ENCODE assay signal across 8 mouse cellular contexts in the genomic region with DNA sequence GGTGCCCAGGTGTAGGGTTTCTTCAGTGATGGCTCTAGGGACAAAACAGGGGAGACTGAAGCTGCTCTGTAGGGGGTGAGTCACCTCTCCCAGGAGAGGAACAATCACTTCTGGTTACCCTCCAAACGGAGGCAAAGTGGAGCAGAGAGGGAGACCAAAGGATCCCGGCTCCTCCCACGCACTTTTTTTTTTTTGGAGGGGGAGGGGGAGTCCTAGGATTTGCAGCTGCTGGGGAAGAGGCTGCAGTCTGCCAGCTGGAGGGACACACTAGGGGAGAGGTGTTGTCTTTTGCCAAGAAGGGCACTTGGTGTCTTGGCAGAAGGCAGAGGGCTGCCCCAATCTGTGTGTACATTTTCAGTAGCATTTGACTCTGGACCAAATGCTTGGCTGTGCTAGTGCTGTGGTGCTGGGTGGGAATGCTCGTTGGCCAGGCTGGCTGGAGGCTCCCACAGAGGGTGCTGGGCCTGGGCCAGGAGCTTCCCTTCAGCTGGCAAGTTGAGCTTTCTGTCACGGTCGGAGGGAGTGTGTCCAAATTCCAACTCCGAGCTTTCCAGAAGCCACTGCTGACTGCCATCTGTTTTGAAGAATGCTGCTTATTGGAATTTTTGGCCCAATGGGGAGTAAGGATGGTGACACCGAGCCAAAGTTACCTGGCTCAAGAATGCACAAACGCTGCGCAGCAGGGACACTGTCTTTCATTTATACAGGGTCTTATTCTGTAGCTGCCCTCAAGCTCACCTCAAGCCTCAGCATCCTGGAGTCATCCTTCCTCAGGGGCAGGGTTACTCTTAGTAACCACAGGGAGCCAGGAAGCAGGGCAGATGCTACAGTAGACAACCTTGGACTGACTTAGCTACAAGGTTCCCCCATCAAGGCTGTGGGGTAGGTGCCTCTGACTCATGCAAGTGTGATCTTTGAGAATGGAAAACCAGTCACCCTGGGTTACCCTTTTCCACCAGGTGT. TPM values are rescaled to one million over a fixed set of nuclear protein-coding genes. Genes with fewer than 3 reads are reported as not detected.
DNase-seq lines count a peak whose midpoint lies in the region; ATAC-seq and TF ChIP-seq lines count a peak whose summit lies in the region.

No protein-coding gene starts in this region.

- no peak for TF ChIP-seq POLR2A in spleen, adult 2 months (IDR thresholded peaks at IDR 0.05; ENCODE audit: low read depth, low read length)

- no peaks in the 10 kb centered on the region for H3K9me3 ChIP-seq in intestine, embryonic 16.5 days (ENCODE audit: control insufficient read depth, low read length)
- H3K9me3 ChIP-seq in stomach, embryonic 15.5 days, result no peaks in the 10 kb centered on the region

- peak; percentile 63 for ATAC-seq in intestine, embryonic 16.5 days
- ATAC-seq in megakaryocyte-erythroid progenitor cell, adult 5-6 weeks (replicated peaks; ENCODE audit: low FRiP score, low TSS enrichment, poor library complexity, severe bottlenecking), result peak; percentile 47; the same call in 1 of the 2 replicates
- ATAC-seq in stomach, embryonic 15.5 days (ENCODE audit: insufficient read depth, low FRiP score, low read depth), result peak; percentile 50; the same call in 1 of the 2 replicates

- WGBS in spleen, adult 2 months, result 42% methylated on average over 10 of the region's 10 CpGs
- 14% methylated on average over 10 of the region's 10 CpGs for WGBS in intestine, embryonic 16.5 days
- 11% methylated on average over 10 of the region's 10 CpGs for WGBS in stomach, embryonic 15.5 days

- H3K27ac ChIP-seq in spleen, adult 2 months (ENCODE audit: insufficient read depth, low read length), result peak overlapping the region; percentile 96
- H3K27ac ChIP-seq in intestine, embryonic 16.5 days (ENCODE audit: low read length), result peak overlapping the region; percentile 97
- peak overlapping the region; percentile 97 for H3K27ac ChIP-seq in stomach, embryonic 15.5 days

- peak overlapping the region; percentile 58 for H3K4me3 ChIP-seq in spleen, adult 2 months (ENCODE audit: extremely low read depth, insufficient read depth, insufficient read length)
- H3K4me3 ChIP-seq in intestine, embryonic 16.5 days (ENCODE audit: low read length), result peak overlapping the region; percentile 36
- H3K4me3 ChIP-seq in stomach, embryonic 15.5 days (replicated peaks), result peak overlapping the region; percentile 33

- no peaks in the 10 kb centered on the region; the same call in 1 of the 2 replicates for H3K36me3 ChIP-seq in spleen, adult 2 months (ENCODE audit: control insufficient read depth, insufficient read depth, low read length)
- H3K36me3 ChIP-seq in intestine, embryonic 16.5 days (ENCODE audit: control insufficient read depth, insufficient read depth, low read length), result no peaks in the 10 kb centered on the region
- 0 out of 2 replicates have a peak, but pooled peaks cover 5% of the 10 kb centered on the region for H3K36me3 ChIP-seq in stomach, embryonic 15.5 days

- peak overlapping the region; percentile 59 for H3K4me2 ChIP-seq in intestine, embryonic 16.5 days (ENCODE audit: low read depth, low read length)
- peak overlapping the region; percentile 49 for H3K4me2 ChIP-seq in stomach, embryonic 15.5 days

- no peak for DNase-seq in spleen, adult 2 months (ENCODE audit: low read depth in 1 of 2, low spot score in 2 of 2)
- no peak for DNase-seq in spleen, postnatal 14 days (ENCODE audit: low spot score in 2 of 2)
- peak; percentile 51 for DNase-seq in embryo, embryonic 11 days
- DNase-seq in gastrocnemius, postnatal 4 days (ENCODE audit: low spot score in 2 of 2), result peak; percentile 72 to 89
- DNase-seq in left cerebral cortex, postnatal 14 days (ENCODE audit: low spot score in 2 of 2), result peak; percentile 86 to 91

- no peaks in the 10 kb centered on the region for H3K27me3 ChIP-seq in spleen, adult 2 months (ENCODE audit: control insufficient read depth, insufficient read depth, low read length)
- no peaks in the 10 kb centered on the region for H3K27me3 ChIP-seq in intestine, embryonic 16.5 days (replicated peaks; ENCODE audit: control insufficient read depth, insufficient read depth, low read length)
- no peaks in the 10 kb centered on the region for H3K27me3 ChIP-seq in stomach, embryonic 15.5 days (replicated peaks)

- H3K4me1 ChIP-seq in spleen, adult 2 months (ENCODE audit: control insufficient read depth, insufficient read depth, insufficient read length), result peaks cover 29% of the 10 kb centered on the region
- H3K4me1 ChIP-seq in intestine, embryonic 16.5 days (ENCODE audit: control insufficient read depth, insufficient read depth, low read length), result peaks cover 37% of the 10 kb centered on the region
- peaks cover 40% of the 10 kb centered on the region for H3K4me1 ChIP-seq in stomach, embryonic 15.5 days

- intact Hi-C loops in left cerebral cortex, postnatal 14 days (cut with DNase I), result no loop called here

- TF ChIP-seq CTCF in spleen, adult 2 months (IDR thresholded peaks at IDR 0.05; ENCODE audit: extremely low read depth, insufficient read depth, insufficient read length, insufficient replicate concordance), result no peak

- peak overlapping the region; percentile 55 for H3K9ac ChIP-seq in intestine, embryonic 16.5 days (ENCODE audit: low read depth, low read length)
- H3K9ac ChIP-seq in stomach, embryonic 15.5 days, result no peak overlapping the region

RNA-seq across cellular contexts. Expression of gene Zdhhc18, which starts 10.5 kb away (rescaled TPM):
- polyA plus RNA-seq in spleen, adult 2 months (2012; rRNA removed), result 133 and 134 TPM in 2 replicates
- 10 to 100 TPM; 20.8 to 23.7 TPM for total RNA-seq in gastrocnemius, postnatal 4 days (2021)
- polyA plus RNA-seq in intestine, embryonic 16.5 days (2015; fragmentation: Nextera tagmentation; extraction: Ambion mirVana), result 1.3 and 1.6 TPM in 2 replicates
- total RNA-seq in left cerebral cortex, postnatal 14 days (2021), result 10 to 100 TPM; 29.3 to 32.9 TPM
- total RNA-seq in megakaryocyte-erythroid progenitor cell, adult 5-6 weeks (2014; fragmentation: Nextera tagmentation), result 16.2 and 24.1 TPM in 2 replicates
- 5.0 and 8.1 TPM in 2 replicates for total RNA-seq in megakaryocyte-erythroid progenitor cell, adult 5-6 weeks (2017)
- polyA plus RNA-seq in stomach, embryonic 15.5 days (2015; fragmentation: Nextera tagmentation; extraction: Ambion mirVana), result 5.4 and 5.8 TPM in 2 replicates

RNA-seq across cellular contexts. Expression of gene Pigv, which starts 12.0 kb away (rescaled TPM):
- polyA plus RNA-seq in spleen, adult 2 months (2012; rRNA removed), result 14.5 and 16.0 TPM in 2 replicates
- 10 to 100 TPM; 11.3 to 11.7 TPM for total RNA-seq in gastrocnemius, postnatal 4 days (2021)
- 16.6 and 18.5 TPM in 2 replicates for polyA plus RNA-seq in intestine, embryonic 16.5 days (2015; fragmentation: Nextera tagmentation; extraction: Ambion mirVana)
- total RNA-seq in left cerebral cortex, postnatal 14 days (2021), result 1 to 10 TPM; 6.2 TPM
- total RNA-seq in megakaryocyte-erythroid progenitor cell, adult 5-6 weeks (2014; fragmentation: Nextera tagmentation), result 7.0 and 10.1 TPM in 2 replicates
- total RNA-seq in megakaryocyte-erythroid progenitor cell, adult 5-6 weeks (2017), result 2.3 and 12.4 TPM in 2 replicates
- 14.7 and 18.7 TPM in 2 replicates for polyA plus RNA-seq in stomach, embryonic 15.5 days (2015; fragmentation: Nextera tagmentation; extraction: Ambion mirVana)

RNA-seq across cellular contexts. Expression of gene Sfn, which starts 58.5 kb away (rescaled TPM):
- polyA plus RNA-seq in spleen, adult 2 months (2012; rRNA removed), result 15.5 and 26.1 TPM in 2 replicates
- total RNA-seq in gastrocnemius, postnatal 4 days (2021), result 1 to 10 TPM; 2.2 to 2.3 TPM
- polyA plus RNA-seq in intestine, embryonic 16.5 days (2015; fragmentation: Nextera tagmentation; extraction: Ambion mirVana), result 50.1 and 59.9 TPM in 2 replicates
- 1 to 10 TPM; 1.0 to 1.4 TPM for total RNA-seq in left cerebral cortex, postnatal 14 days (2021)
- total RNA-seq in megakaryocyte-erythroid progenitor cell, adult 5-6 weeks (2014; fragmentation: Nextera tagmentation), result 1.7 and 2.7 TPM in 2 replicates
- total RNA-seq in megakaryocyte-erythroid progenitor cell, adult 5-6 weeks (2017), result 1.3 and 2.0 TPM in 2 replicates
- polyA plus RNA-seq in stomach, embryonic 15.5 days (2015; fragmentation: Nextera tagmentation; extraction: Ambion mirVana), result 138 and 228 TPM in 2 replicates

Comparison
In these comparisons a context has a peak if more than half of its experiments do, and no peak if none do; other contexts are left out.
1. DNase-seq: peak in embryo, embryonic 11 days (single experiment), gastrocnemius, postnatal 4 days (2 of 2) and left cerebral cortex, postnatal 14 days (2 of 2); none in spleen, adult 2 months (0 of 2) and spleen, postnatal 14 days (0 of 2).
2. Peak in every context shown above with its lines, with median percentiles within 50 percentile points of each other: H3K27ac ChIP-seq, H3K4me3 ChIP-seq and ATAC-seq.